Mouse (Mus musculus): ENCODE data around the gene Arrdc2. TPM values are rescaled to one million over a fixed set of nuclear protein-coding genes. Genes with fewer than 3 reads are reported as not detected.

Gene Arrdc2
- polyA plus RNA-seq, 1 experiment from 2014 or later = 7.1 TPM

DNA sequence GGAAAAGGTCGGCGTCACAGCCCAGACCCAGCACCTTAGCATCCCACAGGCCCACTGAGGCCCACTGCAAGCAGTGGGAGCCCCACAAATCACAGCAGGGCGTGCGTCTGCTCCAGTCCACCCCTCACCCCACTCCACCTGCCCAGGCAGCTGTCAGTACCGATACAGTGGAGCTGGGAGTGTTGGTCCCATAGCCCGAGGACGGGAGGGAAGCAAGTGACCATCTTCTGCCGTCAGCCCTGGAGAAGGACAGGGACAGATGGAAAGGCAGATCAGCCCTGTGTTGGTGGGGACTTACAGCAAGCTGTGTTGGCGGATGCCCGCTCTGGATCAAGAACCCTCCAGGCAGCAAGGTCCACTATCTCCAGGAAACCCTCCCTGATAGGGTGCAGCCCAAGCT, 50.5 kb downstream of the Arrdc2 start:
- Histone ChIP-seq H3K4me3 (replicated peaks; ENCODE audit: low read depth, low read length) (no peak overlapping the region), H3K27ac (replicated peaks; ENCODE audit: low read depth, low read length) (no peak overlapping the region), H3K9ac (replicated peaks; ENCODE audit: low read length) (no peak overlapping the region), H3K36me3 (ENCODE audit: control insufficient read depth, insufficient read depth, low read length) (peaks cover 45% of the 10 kb centered on the region), H3K27me3 (ENCODE audit: control insufficient read depth, insufficient read depth, low read length) (no peaks in the 10 kb centered on the region), H3K9me3 (ENCODE audit: control insufficient read depth, low read length) (no peaks in the 10 kb centered on the region), H3K4me1 (ENCODE audit: control insufficient read depth, insufficient read depth, low read length) (peaks cover 23% of the 10 kb centered on the region), H3K4me2 (ENCODE audit: low read length) (no peak overlapping the region)
- 81% methylated on average over 10 of the region's 10 CpGs for WGBS
- DNase-seq (no peak), ATAC-seq (ENCODE audit: low FRiP score, low TSS enrichment) (no peak)

DNA sequence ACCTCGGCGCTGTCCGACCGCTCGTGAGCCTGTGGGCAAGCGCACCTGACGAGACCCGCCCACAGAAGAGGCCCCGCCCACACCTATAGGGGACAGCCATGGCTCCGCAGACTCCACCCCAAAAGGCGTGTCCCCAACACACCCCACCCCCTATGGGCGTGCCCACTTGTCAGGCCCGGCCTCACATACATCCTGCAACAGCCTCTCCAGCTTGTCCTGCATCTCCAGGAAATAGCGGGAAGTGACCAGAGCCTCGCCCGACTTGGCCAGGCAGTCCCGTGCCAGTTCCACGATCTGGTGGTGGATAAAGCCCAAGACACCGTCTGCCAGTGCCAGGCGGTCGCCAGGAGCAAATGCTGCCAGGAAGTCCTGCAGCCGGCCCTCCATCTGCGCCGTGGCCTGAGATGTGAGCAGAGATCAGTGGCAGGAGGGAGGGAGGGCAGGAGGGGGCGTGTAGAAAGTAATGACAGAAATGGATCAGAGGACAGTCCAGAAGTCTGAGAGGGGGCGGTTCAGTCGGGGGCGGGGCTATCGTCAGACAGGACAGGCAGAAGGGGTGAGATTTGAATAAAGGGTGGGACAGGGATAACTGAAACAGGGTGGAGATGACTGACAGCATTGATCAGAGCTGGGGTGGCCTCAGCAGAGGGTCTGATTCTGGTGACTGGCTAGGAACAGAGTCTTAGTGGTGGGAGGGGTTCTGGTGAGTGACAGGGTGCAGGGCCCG, 51.4 kb downstream of the Arrdc2 start:
- Histone ChIP-seq H3K36me3 (ENCODE audit: control insufficient read depth, insufficient read depth, low read length) (peaks cover 54% of the 10 kb centered on the region), H3K9me3 (ENCODE audit: control insufficient read depth, low read length) (no peaks in the 10 kb centered on the region), H3K27me3 (ENCODE audit: control insufficient read depth, insufficient read depth, low read length) (no peaks in the 10 kb centered on the region), H3K4me1 (ENCODE audit: control insufficient read depth, insufficient read depth, low read length) (peaks cover 18% of the 10 kb centered on the region), H3K4me2 (ENCODE audit: low read length) (no peak overlapping the region), H3K27ac (replicated peaks; ENCODE audit: low read depth, low read length) (no peak overlapping the region), H3K4me3 (replicated peaks; ENCODE audit: low read depth, low read length) (no peak overlapping the region), H3K9ac (replicated peaks; ENCODE audit: low read length) (no peak overlapping the region)
- ATAC-seq (ENCODE audit: low FRiP score, low TSS enrichment) (no peak), DNase-seq (peak; percentile 65)
- WGBS = 20% methylated on average over 30 of the region's 30 CpGs

- 97% methylated on average over 3 of the region's 3 CpGs for WGBS
- Histone ChIP-seq H3K9me3 (ENCODE audit: control insufficient read depth, low read length) (no peaks in the 10 kb centered on the region), H3K4me2 (ENCODE audit: low read length) (no peak overlapping the region), H3K36me3 (ENCODE audit: control insufficient read depth, insufficient read depth, low read length) (peaks cover 59% of the 10 kb centered on the region), H3K4me3 (replicated peaks; ENCODE audit: low read depth, low read length) (no peak overlapping the region), H3K27me3 (ENCODE audit: control insufficient read depth, insufficient read depth, low read length) (no peaks in the 10 kb centered on the region), H3K27ac (replicated peaks; ENCODE audit: low read depth, low read length) (no peak overlapping the region), H3K9ac (replicated peaks; ENCODE audit: low read length) (no peak overlapping the region), H3K4me1 (ENCODE audit: control insufficient read depth, insufficient read depth, low read length) (peaks cover 12% of the 10 kb centered on the region; the same call in 1 of the 2 replicates)
- DNase-seq (no peak), ATAC-seq (ENCODE audit: low FRiP score, low TSS enrichment) (no peak)
Observed at GRCm38 (mm10) chr8:70787051-70787445, 52.5 kb downstream of the Arrdc2 start.

DNA sequence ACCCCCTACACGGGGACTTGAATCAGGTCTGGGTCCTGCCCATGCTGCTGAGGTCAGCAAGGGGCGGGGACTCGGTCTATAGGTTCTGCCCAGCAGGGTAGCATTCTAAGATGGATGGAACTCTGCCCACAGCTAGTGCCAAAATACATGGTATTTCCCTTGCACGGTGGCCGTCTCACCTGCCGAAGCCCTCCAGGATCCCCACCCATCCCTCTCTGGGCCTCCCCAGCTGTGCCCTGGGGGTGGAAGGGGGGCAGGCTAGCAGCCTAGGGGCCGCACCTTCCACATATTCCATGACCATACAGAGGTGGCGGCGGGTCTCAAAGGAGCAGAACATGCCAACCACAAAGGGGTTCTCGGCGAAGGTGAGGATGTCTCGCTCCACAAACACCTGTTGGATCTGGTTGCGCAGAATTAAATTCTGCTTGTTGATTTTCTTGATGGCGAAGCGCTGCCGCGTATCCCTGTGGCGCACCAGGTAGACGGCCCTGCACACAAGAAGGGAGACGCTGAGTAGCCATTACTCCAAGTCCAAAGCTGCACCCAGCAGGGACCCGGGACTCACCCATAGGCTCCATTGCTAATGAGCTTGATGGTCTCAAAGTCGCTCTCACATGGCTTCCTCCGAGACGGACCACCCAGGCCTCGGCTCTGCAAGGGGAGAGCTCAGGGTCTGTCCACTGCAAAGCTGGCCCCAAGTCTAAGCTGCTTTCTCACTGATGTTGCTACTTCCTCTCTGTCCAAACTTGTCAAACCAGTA, 53.0 kb downstream of the Arrdc2 start:
- Histone ChIP-seq H3K4me1 (ENCODE audit: control insufficient read depth, insufficient read depth, low read length) (peaks cover 8% of the 10 kb centered on the region; the same call in 1 of the 2 replicates), H3K4me2 (ENCODE audit: low read length) (no peak overlapping the region), H3K36me3 (ENCODE audit: control insufficient read depth, insufficient read depth, low read length) (peaks cover 64% of the 10 kb centered on the region), H3K27ac (replicated peaks; ENCODE audit: low read depth, low read length) (no peak overlapping the region), H3K9me3 (ENCODE audit: control insufficient read depth, low read length) (no peaks in the 10 kb centered on the region), H3K27me3 (ENCODE audit: control insufficient read depth, insufficient read depth, low read length) (no peaks in the 10 kb centered on the region), H3K4me3 (replicated peaks; ENCODE audit: low read depth, low read length) (no peak overlapping the region), H3K9ac (replicated peaks; ENCODE audit: low read length) (no peak overlapping the region)
- 86% methylated on average over 25 of the region's 25 CpGs for WGBS
- ATAC-seq (ENCODE audit: low FRiP score, low TSS enrichment) (no peak), DNase-seq (no peak)

Small RNAs within 50 kb of the gene (microRNA-seq; reads per million reads assigned to microRNA genes)
- 0.44 reads per million for gene Mir7240

Other genes starting within 250 kb of the Arrdc2 start
- gene Isyna1, start 245.3 kb downstream of the Arrdc2 start, polyA plus RNA-seq (2014; fragmentation: Nextera tagmentation; extraction: Ambion mirVana) = 91.9 and 101 TPM in 2 replicates
- 172 and 213 TPM in 2 replicates for gene Ssbp4, start 230.8 kb downstream of the Arrdc2 start, polyA plus RNA-seq (2014; fragmentation: Nextera tagmentation; extraction: Ambion mirVana)
- gene Lrrc25, start 223.6 kb downstream of the Arrdc2 start, polyA plus RNA-seq (2014; fragmentation: Nextera tagmentation; extraction: Ambion mirVana) = 0.34 and 1.1 TPM in 2 replicates
- 0.16 and 0.20 TPM in 2 replicates for gene Gdf15, start 207.3 kb downstream of the Arrdc2 start, polyA plus RNA-seq (2014; fragmentation: Nextera tagmentation; extraction: Ambion mirVana)
- 86.9 and 95.8 TPM in 2 replicates for gene Pgpep1, start 179.3 kb downstream of the Arrdc2 start, polyA plus RNA-seq (2014; fragmentation: Nextera tagmentation; extraction: Ambion mirVana)
- gene Lsm4, start 166.5 kb downstream of the Arrdc2 start, polyA plus RNA-seq (2014; fragmentation: Nextera tagmentation; extraction: Ambion mirVana) = 175 and 201 TPM in 2 replicates
- gene Jund, start 140.8 kb downstream of the Arrdc2 start, polyA plus RNA-seq (2014; fragmentation: Nextera tagmentation; extraction: Ambion mirVana) = 104 and 119 TPM in 2 replicates
- gene Iqcn, start 136.3 kb downstream of the Arrdc2 start, polyA plus RNA-seq (2014; fragmentation: Nextera tagmentation; extraction: Ambion mirVana) = 0.05 TPM in 2 replicates
- gene Gm3336, start 121.2 kb downstream of the Arrdc2 start, polyA plus RNA-seq (2014; fragmentation: Nextera tagmentation; extraction: Ambion mirVana) = not detected in 2 replicates
- 0.24 TPM in 1 of 2 replicates, not detected in the other for gene Pde4c, start 116.0 kb downstream of the Arrdc2 start, polyA plus RNA-seq (2014; fragmentation: Nextera tagmentation; extraction: Ambion mirVana)
- 407 and 464 TPM in 2 replicates for gene Rab3a, start 85.0 kb downstream of the Arrdc2 start, polyA plus RNA-seq (2014; fragmentation: Nextera tagmentation; extraction: Ambion mirVana)
- gene Mpv17l2, start 78.8 kb downstream of the Arrdc2 start, polyA plus RNA-seq (2014; fragmentation: Nextera tagmentation; extraction: Ambion mirVana) = 37.1 and 39.0 TPM in 2 replicates
- 79.2 and 84.7 TPM in 2 replicates for gene Pik3r2, start 63.0 kb downstream of the Arrdc2 start, polyA plus RNA-seq (2014; fragmentation: Nextera tagmentation; extraction: Ambion mirVana)
- 22.7 and 24.3 TPM in 2 replicates for gene Mast3, start 34.7 kb downstream of the Arrdc2 start, polyA plus RNA-seq (2014; fragmentation: Nextera tagmentation; extraction: Ambion mirVana)
- gene Il12rb1, start 31.3 kb downstream of the Arrdc2 start, polyA plus RNA-seq (2014; fragmentation: Nextera tagmentation; extraction: Ambion mirVana) = 0.45 TPM in 1 of 2 replicates, not detected in the other
- 13.3 and 16.0 TPM in 2 replicates for gene Kcnn1, start 23.5 kb upstream of the Arrdc2 start, polyA plus RNA-seq (2014; fragmentation: Nextera tagmentation; extraction: Ambion mirVana)
- 149 and 178 TPM in 2 replicates for gene Ccdc124, start 34.2 kb upstream of the Arrdc2 start, polyA plus RNA-seq (2014; fragmentation: Nextera tagmentation; extraction: Ambion mirVana)
- gene Slc5a5, start 53.0 kb upstream of the Arrdc2 start, polyA plus RNA-seq (2014; fragmentation: Nextera tagmentation; extraction: Ambion mirVana) = 0.40 and 0.96 TPM in 2 replicates
- gene Rpl18a, start 57.7 kb upstream of the Arrdc2 start, polyA plus RNA-seq (2014; fragmentation: Nextera tagmentation; extraction: Ambion mirVana) = 2,701 and 2,857 TPM in 2 replicates
- gene Map1s, start 66.2 kb upstream of the Arrdc2 start, polyA plus RNA-seq (2014; fragmentation: Nextera tagmentation; extraction: Ambion mirVana) = 46.5 and 54.0 TPM in 2 replicates